Mouse (Mus musculus): Measurements from ENCODE around the gene Tsc22d1. TPM values are rescaled to one million over a fixed set of nuclear protein-coding genes. Genes with fewer than 3 reads are reported as not detected.

Gene Tsc22d1
- polyA plus RNA-seq, 1 experiment from 2014 or later, result 568 TPM

- H3K4me3 ChIP-seq (replicated peaks; ENCODE audit: low read length), result no peak overlapping the region
- ATAC-seq (ENCODE audit: insufficient read depth, low FRiP score), result no peak
- no peaks in the 10 kb centered on the region for H3K27me3 ChIP-seq (ENCODE audit: control insufficient read depth, insufficient read depth, low read length)
- H3K9ac ChIP-seq (ENCODE audit: low read length), result no peak overlapping the region
- no peaks in the 10 kb centered on the region for H3K36me3 ChIP-seq (ENCODE audit: control insufficient read depth, insufficient read depth, low read length)
- 78% methylated on average over 7 of the region's 7 CpGs for WGBS
- H3K9me3 ChIP-seq (replicated peaks; ENCODE audit: control insufficient read depth, low read length), result no peaks in the 10 kb centered on the region
- no peak overlapping the region for H3K4me2 ChIP-seq (ENCODE audit: low read depth, low read length)
- peaks cover 5% of the 10 kb centered on the region; the same call in 1 of the 2 replicates for H3K4me1 ChIP-seq (ENCODE audit: control insufficient read depth, insufficient read depth, low read length)
- H3K27ac ChIP-seq (ENCODE audit: low read length), result no peak overlapping the region
Observed at GRCm38 (mm10) chr14:76455159-76455558, 40.4 kb downstream of the Tsc22d1 start.

DNA sequence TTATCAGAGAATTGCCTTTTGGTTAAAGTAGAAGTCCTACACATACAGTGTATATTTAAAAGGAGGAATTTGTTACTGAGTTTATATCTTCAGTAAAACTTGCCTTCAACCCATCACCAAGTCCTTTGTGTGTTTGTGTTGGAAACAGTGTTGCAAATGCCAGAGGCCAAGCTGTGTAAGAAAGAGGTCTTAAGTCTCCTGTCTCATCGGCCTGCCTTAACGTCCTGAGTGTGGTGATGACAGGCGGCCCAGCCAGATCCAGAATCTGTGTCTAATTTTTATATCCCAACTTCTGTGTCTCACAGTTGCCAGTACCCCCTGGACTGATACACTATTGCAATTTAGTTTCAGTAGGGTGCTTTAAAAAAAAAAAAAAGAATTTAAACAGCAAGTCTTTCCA lies 42.9 kb downstream of the Tsc22d1 start:
- WGBS, result 82% methylated on average over 3 of the region's 3 CpGs
- H3K27me3 ChIP-seq (ENCODE audit: control insufficient read depth, insufficient read depth, low read length), result no peaks in the 10 kb centered on the region
- no peaks in the 10 kb centered on the region for H3K36me3 ChIP-seq (ENCODE audit: control insufficient read depth, insufficient read depth, low read length)
- peaks cover 5% of the 10 kb centered on the region; the same call in 1 of the 2 replicates for H3K4me1 ChIP-seq (ENCODE audit: control insufficient read depth, insufficient read depth, low read length)
- H3K4me3 ChIP-seq (replicated peaks; ENCODE audit: low read length), result no peak overlapping the region
- no peak overlapping the region for H3K27ac ChIP-seq (ENCODE audit: low read length)
- no peaks in the 10 kb centered on the region for H3K9me3 ChIP-seq (replicated peaks; ENCODE audit: control insufficient read depth, low read length)
- H3K4me2 ChIP-seq (ENCODE audit: low read depth, low read length), result no peak overlapping the region
- ATAC-seq (ENCODE audit: insufficient read depth, low FRiP score), result no peak
- H3K9ac ChIP-seq (ENCODE audit: low read length), result no peak overlapping the region

- ATAC-seq (ENCODE audit: insufficient read depth, low FRiP score), result no peak
- H3K36me3 ChIP-seq (ENCODE audit: control insufficient read depth, insufficient read depth, low read length), result no peaks in the 10 kb centered on the region
- H3K4me2 ChIP-seq (ENCODE audit: low read depth, low read length), result no peak overlapping the region
- WGBS, result 75% methylated on average over 7 of the region's 7 CpGs
- peaks cover 20% of the 10 kb centered on the region for H3K4me1 ChIP-seq (ENCODE audit: control insufficient read depth, insufficient read depth, low read length)
- H3K27ac ChIP-seq (ENCODE audit: low read length), result no peak overlapping the region
- H3K4me3 ChIP-seq (replicated peaks; ENCODE audit: low read length), result no peak overlapping the region
- H3K9me3 ChIP-seq (replicated peaks; ENCODE audit: control insufficient read depth, low read length), result no peaks in the 10 kb centered on the region
- H3K27me3 ChIP-seq (ENCODE audit: control insufficient read depth, insufficient read depth, low read length), result no peaks in the 10 kb centered on the region
- no peak overlapping the region for H3K9ac ChIP-seq (ENCODE audit: low read length)
Observed at GRCm38 (mm10) chr14:76460181-76460580, 45.4 kb downstream of the Tsc22d1 start.

GRCm38 (mm10) chr14:76461182-76461775 lies 46.5 kb downstream of the Tsc22d1 start:
- Histone ChIP-seq H3K9ac (ENCODE audit: low read length) (no peak overlapping the region), H3K4me2 (ENCODE audit: low read depth, low read length) (no peak overlapping the region), H3K4me3 (replicated peaks; ENCODE audit: low read length) (no peak overlapping the region), H3K4me1 (ENCODE audit: control insufficient read depth, insufficient read depth, low read length) (peaks cover 22% of the 10 kb centered on the region), H3K27me3 (ENCODE audit: control insufficient read depth, insufficient read depth, low read length) (no peaks in the 10 kb centered on the region), H3K36me3 (ENCODE audit: control insufficient read depth, insufficient read depth, low read length) (no peaks in the 10 kb centered on the region), H3K9me3 (replicated peaks; ENCODE audit: control insufficient read depth, low read length) (no peaks in the 10 kb centered on the region), H3K27ac (ENCODE audit: low read length) (no peak overlapping the region)
- WGBS, result 93% methylated on average over 10 of the region's 10 CpGs
- no peak for ATAC-seq (ENCODE audit: insufficient read depth, low FRiP score)

- WGBS, result 72% methylated on average over 4 of the region's 4 CpGs
- H3K4me3 ChIP-seq (replicated peaks; ENCODE audit: low read length), result no peak overlapping the region
- no peak for ATAC-seq (ENCODE audit: insufficient read depth, low FRiP score)
- no peak overlapping the region for H3K9ac ChIP-seq (ENCODE audit: low read length)
- peak overlapping the region; percentile 36 for H3K27ac ChIP-seq (ENCODE audit: low read length)
- H3K4me2 ChIP-seq (ENCODE audit: low read depth, low read length), result no peak overlapping the region
- no peaks in the 10 kb centered on the region for H3K27me3 ChIP-seq (ENCODE audit: control insufficient read depth, insufficient read depth, low read length)
- no peaks in the 10 kb centered on the region for H3K36me3 ChIP-seq (ENCODE audit: control insufficient read depth, insufficient read depth, low read length)
- no peaks in the 10 kb centered on the region for H3K9me3 ChIP-seq (replicated peaks; ENCODE audit: control insufficient read depth, low read length)
- H3K4me1 ChIP-seq (ENCODE audit: control insufficient read depth, insufficient read depth, low read length), result peaks cover 26% of the 10 kb centered on the region
Observed at GRCm38 (mm10) chr14:76463414-76464098, 48.8 kb downstream of the Tsc22d1 start.

DNA sequence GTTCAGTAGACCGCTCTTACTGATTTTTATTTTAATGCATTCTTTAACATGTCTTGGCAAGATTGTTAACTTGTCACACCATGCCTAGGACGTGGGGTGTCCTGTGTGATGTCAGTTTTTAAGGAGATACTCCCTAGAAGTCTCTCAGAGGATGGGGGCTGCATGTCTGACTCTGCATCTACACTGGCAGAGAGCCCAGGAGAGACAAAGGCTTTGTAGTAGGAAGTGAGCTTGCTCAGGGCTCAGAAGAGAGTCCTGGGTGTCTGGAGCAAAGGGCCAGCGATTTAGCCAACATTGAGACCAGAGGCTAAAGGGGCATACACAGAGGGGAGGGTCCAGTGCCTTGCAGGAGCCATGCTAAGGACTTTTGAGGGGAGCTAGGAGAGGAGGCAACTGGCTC lies 50.2 kb downstream of the Tsc22d1 start:
- Histone ChIP-seq H3K9me3 (replicated peaks; ENCODE audit: control insufficient read depth, low read length) (no peaks in the 10 kb centered on the region), H3K27me3 (ENCODE audit: control insufficient read depth, insufficient read depth, low read length) (no peaks in the 10 kb centered on the region), H3K36me3 (ENCODE audit: control insufficient read depth, insufficient read depth, low read length) (no peaks in the 10 kb centered on the region), H3K4me3 (replicated peaks; ENCODE audit: low read length) (no peak overlapping the region), H3K4me1 (ENCODE audit: control insufficient read depth, insufficient read depth, low read length) (peaks cover 26% of the 10 kb centered on the region), H3K27ac (ENCODE audit: low read length) (no peak overlapping the region), H3K9ac (ENCODE audit: low read length) (no peak overlapping the region), H3K4me2 (ENCODE audit: low read depth, low read length) (no peak overlapping the region)
- WGBS, result 60% methylated on average over 3 of the region's 3 CpGs
- ATAC-seq (ENCODE audit: insufficient read depth, low FRiP score), result no peak

DNA sequence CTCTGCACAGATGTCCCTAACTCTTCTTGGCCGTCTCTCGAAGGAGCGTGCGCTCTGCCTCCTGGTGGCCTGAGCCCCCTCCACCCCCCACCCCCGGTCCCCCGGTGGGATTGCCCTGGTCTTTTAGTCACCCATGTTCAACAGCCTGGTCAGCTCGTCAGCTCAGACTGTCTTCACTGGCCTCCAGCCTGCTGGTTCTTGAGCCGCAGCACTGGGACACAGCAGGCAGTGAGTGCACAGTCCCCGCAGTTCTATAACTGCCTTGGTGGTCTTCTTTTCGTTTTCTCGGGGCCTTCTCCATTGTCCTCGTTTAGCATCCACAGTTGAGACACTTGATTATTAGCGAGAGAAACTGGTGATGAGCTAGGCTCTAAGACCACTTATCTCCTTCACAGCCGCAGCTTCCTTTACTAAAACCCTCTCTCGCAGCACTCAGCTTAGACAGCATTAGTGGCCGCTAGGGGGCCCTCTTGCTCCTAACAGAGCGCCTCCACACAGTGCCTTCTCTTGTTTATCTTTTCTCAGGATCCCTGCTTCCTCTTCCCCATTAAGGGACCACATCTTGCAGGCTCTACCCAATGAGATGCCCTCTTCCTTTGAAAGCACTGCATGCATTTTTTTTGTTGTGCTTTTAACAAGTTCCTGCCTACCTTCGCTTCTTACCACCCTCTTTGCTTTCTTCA lies 52.0 kb downstream of the Tsc22d1 start:
- 35% methylated on average over 18 of the region's 18 CpGs for WGBS
- H3K9me3 ChIP-seq (replicated peaks; ENCODE audit: control insufficient read depth, low read length), result no peaks in the 10 kb centered on the region
- H3K36me3 ChIP-seq (ENCODE audit: control insufficient read depth, insufficient read depth, low read length), result no peaks in the 10 kb centered on the region
- no peak overlapping the region for H3K27ac ChIP-seq (ENCODE audit: low read length)
- 0 out of 2 replicates have a peak overlapping the region, but pooled peaks have one; percentile 15 for H3K4me2 ChIP-seq (ENCODE audit: low read depth, low read length)
- peak; percentile 81; the same call in 1 of the 2 replicates for ATAC-seq (ENCODE audit: insufficient read depth, low FRiP score)
- peak overlapping the region; percentile 20; the same call in 1 of the 2 replicates for H3K9ac ChIP-seq (ENCODE audit: low read length)
- H3K4me1 ChIP-seq (ENCODE audit: control insufficient read depth, insufficient read depth, low read length), result peaks cover 21% of the 10 kb centered on the region
- no peak overlapping the region for H3K4me3 ChIP-seq (replicated peaks; ENCODE audit: low read length)
- H3K27me3 ChIP-seq (ENCODE audit: control insufficient read depth, insufficient read depth, low read length), result no peaks in the 10 kb centered on the region

DNA sequence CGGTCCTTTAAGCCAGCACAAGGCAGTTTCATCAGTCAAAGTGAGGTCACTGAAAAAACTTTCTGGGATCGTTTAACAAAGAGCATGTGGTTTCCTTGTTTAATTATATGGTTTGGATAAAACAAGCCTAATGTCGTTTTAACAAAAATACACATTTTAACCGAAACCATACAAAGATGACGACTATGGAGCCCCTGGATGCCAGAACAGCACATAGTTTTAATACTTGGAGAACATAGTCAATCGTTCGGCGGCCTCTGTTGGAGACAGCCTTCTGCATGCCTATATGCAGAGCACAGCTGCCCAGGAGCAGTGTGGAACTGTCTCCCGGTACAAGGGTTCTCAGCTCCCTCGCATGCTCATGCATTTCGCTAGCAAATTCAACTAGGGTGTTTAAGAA lies 53.2 kb downstream of the Tsc22d1 start:
- 0 out of 2 replicates have a peak overlapping the region, but pooled peaks have one; percentile 26 for H3K27ac ChIP-seq (ENCODE audit: low read length)
- 58% methylated on average over 11 of the region's 11 CpGs for WGBS
- no peak overlapping the region for H3K4me3 ChIP-seq (replicated peaks; ENCODE audit: low read length)
- ATAC-seq (ENCODE audit: insufficient read depth, low FRiP score), result no peak
- peaks cover 19% of the 10 kb centered on the region for H3K4me1 ChIP-seq (ENCODE audit: control insufficient read depth, insufficient read depth, low read length)
- H3K27me3 ChIP-seq (ENCODE audit: control insufficient read depth, insufficient read depth, low read length), result no peaks in the 10 kb centered on the region
- H3K4me2 ChIP-seq (ENCODE audit: low read depth, low read length), result no peak overlapping the region
- H3K9me3 ChIP-seq (replicated peaks; ENCODE audit: control insufficient read depth, low read length), result no peaks in the 10 kb centered on the region
- no peak overlapping the region for H3K9ac ChIP-seq (ENCODE audit: low read length)
- no peaks in the 10 kb centered on the region for H3K36me3 ChIP-seq (ENCODE audit: control insufficient read depth, insufficient read depth, low read length)

GRCm38 (mm10) chr14:76471301-76471700 lies 56.5 kb downstream of the Tsc22d1 start:
- WGBS, result 76% methylated on average over 19 of the region's 19 CpGs
- Histone ChIP-seq H3K4me3 (replicated peaks; ENCODE audit: low read length) (no peak overlapping the region), H3K9ac (ENCODE audit: low read length) (no peak overlapping the region), H3K4me2 (ENCODE audit: low read depth, low read length) (no peak overlapping the region), H3K36me3 (ENCODE audit: control insufficient read depth, insufficient read depth, low read length) (no peaks in the 10 kb centered on the region), H3K27ac (ENCODE audit: low read length) (no peak overlapping the region), H3K27me3 (ENCODE audit: control insufficient read depth, insufficient read depth, low read length) (no peaks in the 10 kb centered on the region), H3K9me3 (replicated peaks; ENCODE audit: control insufficient read depth, low read length) (no peaks in the 10 kb centered on the region), H3K4me1 (ENCODE audit: control insufficient read depth, insufficient read depth, low read length) (peaks cover 4% of the 10 kb centered on the region; the same call in 1 of the 2 replicates)
- no peak for ATAC-seq (ENCODE audit: insufficient read depth, low FRiP score)

All from stomach, embryonic 16.5 days (tissue).